Mouse (Mus musculus) 3134 (cell line): ENCODE results near the gene Snx29.

Experiments used
- DNase-seq: peaks from one replicate; pipeline ENCODE4 v3.0.0-alpha.2; 2011; ENCODE audit warnings: low spot score; ENCODE audit not compliant: insufficient read length; ENCODE audit errors: extremely low read depth

Snx29 gene

DNA sequence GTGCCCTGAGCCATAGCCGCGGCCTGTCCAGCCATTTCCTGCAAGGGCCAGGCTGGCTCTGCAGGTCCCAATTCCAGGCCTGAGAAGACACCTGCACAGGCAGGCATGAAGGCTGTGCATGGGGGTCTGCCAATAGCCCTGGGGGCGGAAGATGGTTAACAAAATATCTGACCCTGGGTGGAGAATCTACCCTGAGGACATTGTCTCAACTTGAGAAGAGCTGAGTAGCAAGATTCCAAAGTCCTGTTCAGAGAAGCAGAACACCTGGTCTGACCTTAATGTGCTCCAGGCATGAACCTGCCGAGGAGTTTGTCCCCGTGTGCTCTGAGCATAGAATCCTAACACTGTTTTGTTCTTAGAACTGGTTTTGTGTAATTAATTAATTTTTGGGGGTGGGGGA is 83.5 kb downstream of the Snx29 start:
- DNase-seq, result no peak

- DNase-seq, result no peak
Observed at GRCm38 (mm10) chr16:11406622-11407021, 83.9 kb downstream of the Snx29 start.

DNA sequence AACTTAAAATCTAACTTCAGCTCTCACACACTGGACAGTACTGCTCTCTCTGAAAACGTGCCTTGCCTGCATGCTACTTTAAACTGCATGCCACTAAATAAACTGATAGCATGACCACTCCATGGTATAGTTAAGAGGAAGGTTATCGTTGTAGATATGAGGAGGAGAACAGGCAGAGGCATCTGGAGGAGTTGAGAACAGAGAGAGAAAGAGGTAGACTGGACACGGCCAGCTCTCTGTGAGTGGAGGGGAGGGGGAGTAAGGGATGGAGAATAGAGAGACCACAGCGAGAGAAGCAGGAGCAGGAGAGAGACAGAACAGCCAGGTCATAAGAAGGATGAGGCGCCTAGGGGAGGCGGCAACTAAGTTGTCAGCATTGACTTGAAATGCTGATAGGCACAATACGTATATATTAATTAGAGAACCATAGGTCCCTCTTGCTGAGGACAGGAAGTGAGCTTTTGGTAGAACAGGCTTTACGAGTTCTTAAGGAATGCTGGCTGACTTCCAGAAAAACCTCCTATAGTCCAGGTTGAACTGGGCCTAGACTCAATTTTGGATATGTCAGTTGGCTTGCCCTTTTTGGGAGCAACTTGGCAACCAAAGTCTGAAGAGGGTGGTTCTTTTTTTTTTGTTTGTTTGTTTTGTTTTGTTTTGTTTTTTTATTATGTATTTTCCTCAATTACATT is 85.4 kb downstream of the Snx29 start:
- DNase-seq, result no peak

DNA sequence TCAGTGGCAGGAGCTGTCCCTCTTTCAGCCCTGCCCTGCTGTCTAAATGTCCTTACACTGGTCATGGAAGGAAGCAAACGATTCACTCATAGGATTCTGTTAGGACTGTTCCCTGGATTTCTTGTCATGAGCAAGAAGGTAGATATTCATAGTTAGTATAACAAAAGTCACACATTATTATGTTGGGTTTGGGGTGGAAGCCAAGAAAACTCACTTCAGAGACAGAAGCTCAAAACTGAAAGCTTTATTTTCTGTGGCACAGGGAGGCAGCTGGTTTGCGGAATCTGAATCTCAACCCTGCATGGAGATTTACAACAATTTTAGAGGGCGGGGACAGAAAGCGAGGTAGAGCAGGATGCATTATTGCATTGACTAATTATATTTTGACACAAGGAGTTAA is 86.0 kb downstream of the Snx29 start:
- DNase-seq, result no peak

- DNase-seq, result no peak
Observed at GRCm38 (mm10) chr16:11414631-11415030, 91.9 kb downstream of the Snx29 start.

- peak; percentile 41 for DNase-seq
Observed at GRCm38 (mm10) chr16:11418183-11418588, 95.5 kb downstream of the Snx29 start.

GRCm38 (mm10) chr16:11420311-11421080 is 97.8 kb downstream of the Snx29 start:
- peak; percentile 59 for DNase-seq

DNA sequence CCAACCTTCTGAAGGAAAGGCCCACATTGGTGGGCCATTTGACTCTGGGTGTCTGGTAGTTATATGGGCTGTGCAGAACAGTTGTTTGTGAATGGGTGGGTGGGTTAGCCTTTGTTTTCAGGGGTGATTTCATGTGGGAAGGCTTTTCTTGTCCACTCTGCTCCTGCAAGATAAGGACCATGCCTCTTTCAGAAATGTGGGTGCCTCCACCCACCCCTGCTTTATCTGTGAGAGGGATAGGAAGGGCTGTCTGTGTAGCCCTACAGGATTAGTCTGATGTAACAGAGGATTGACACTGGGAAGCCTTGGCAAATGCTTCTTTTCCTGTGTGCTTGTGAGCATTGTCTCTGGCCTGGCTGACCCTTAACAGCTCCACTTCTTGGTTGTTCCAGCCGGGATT is 99.5 kb downstream of the Snx29 start:
- no peak for DNase-seq

DNA sequence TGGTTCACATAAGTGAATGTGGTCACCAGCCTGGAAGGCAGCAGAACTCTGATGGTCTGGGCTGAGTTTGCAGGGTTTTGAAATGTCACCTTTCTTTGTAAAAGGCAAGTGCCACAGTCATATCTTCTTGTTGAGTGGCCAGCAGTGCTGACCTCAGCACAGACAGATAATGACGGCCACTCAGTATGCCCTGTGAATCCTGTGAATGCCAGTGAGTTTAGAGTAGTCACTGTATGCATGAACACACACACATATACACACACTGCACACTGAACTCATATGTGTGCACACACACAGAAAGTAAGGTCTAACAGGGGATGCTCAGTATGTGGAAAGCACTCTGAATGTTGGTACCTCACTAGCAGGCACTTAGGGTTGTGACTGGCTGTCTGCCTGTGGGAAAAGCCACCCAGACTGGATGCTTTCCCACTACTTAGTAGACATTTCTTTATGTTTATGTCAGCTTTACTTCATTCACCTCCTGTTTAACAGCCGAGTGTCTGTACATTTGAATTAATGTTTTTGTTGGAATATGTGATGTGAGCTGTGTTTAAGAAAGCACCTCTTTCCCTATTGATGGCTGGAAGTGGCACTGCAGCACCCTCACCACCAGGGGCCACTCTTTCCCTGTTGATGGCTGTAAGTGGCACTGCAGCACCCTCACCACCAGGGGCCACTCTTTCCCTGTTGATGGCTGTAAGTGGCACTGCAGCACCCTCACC is 100.3 kb downstream of the Snx29 start:
- no peak for DNase-seq

GRCm38 (mm10) chr16:11423611-11424297 is 101.0 kb downstream of the Snx29 start:
- DNase-seq, result peak; percentile 65

DNA sequence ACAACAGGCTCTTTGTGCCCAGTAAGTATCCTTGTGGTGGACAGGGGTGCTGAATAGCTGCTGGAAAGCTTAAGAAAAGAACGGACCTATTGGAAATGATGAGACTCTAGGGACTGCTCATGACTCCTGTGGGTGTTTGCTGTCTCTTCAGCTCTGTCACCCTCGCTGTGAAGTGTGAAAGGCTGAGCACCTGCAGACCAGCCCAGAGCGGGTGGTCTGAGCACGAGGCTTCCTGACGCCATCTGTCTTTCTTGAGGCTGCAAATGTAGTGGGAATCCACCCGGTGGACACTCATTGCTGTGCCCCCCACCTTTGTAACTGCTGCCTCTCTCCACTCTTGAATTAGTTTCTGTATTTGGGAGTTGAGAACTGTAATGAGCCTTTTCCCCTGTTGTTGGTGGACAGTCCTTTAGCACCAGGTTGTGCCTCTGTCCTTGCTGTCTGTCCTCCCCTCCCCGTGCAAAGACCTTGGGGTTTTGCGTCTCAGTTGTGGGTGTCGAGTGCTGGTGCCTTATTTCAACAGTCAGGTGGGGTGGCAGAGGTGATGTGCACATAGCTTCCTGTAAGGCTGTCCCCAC is 101.9 kb downstream of the Snx29 start:
- DNase-seq, result no peak

- DNase-seq, result no peak
Observed at GRCm38 (mm10) chr16:11425279-11425678, 102.6 kb downstream of the Snx29 start.

DNA sequence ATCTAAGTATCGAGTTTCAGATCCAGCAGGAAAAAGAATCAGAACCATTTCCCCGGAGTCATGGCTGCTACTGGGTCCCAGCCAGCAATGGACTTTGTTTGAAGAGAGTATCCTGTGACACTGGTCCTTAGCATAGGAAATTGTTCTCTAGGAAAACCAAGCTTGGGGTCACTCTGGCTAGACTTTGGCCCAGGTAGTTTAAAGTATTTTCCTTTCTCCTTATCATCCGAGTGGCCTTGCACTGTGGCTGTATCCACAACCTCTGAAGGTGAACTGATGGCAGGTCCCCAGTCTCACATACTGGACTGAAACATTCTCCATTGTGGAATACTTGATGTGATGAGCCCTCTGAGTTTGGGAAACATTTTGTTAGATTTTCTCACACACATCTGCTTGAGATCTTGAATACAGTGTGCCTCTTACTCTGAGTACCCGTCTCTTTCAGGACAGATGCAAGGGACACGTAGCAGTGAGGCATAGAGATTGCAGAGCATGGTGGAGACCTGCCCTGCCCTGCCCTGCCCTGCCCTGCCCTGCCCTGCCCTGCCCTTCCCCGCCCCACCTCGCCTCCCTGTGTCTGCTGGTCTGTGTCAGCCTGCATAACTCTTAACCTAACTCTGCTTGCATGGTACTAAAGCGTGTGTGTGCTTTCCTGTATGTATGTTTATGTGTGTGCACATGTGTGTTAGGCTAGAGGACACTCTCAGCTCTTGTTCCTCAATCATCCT is 104.3 kb downstream of the Snx29 start:
- no peak for DNase-seq

GRCm38 (mm10) chr16:11429784-11430183 is 107.1 kb downstream of the Snx29 start:
- DNase-seq, result peak; percentile 62

DNA sequence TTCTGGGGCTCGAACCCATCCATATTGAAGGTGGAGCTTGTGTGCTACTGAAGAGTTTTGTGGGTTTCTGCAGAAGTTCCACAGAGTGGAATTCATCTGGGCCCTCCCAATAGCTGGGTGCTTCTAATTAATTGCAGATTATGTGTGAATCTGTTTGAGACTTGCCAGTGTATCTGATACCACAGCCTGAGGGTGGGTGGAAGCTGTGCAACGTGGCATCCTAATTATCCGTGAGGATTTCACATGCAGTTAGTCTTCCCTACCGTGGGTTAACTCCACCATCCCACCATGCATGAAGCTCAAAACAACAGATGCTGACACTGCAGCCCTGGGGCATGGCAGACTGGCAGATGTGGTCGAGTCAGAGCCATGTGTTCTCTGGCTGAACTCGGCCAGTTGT is 107.8 kb downstream of the Snx29 start:
- no peak for DNase-seq

DNA sequence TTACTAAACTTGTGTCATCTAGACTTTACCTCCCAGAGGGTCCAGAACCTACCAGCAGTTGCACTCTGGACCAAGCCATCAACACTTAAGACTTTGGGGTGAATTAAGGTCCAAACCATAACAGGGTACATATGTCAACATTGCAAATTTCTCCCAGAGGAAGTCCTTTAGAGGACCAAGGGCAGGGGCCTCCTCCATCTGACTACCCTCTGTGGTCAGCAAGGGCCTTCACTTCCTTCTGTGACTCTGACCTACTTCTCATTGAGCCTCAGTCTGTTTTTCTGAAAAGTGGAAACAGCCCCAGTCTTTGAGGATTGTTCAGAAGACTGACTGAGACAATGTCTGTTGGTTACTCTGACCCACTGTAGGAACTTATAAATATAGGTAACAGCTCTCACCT is 111.1 kb downstream of the Snx29 start:
- no peak for DNase-seq

DNA sequence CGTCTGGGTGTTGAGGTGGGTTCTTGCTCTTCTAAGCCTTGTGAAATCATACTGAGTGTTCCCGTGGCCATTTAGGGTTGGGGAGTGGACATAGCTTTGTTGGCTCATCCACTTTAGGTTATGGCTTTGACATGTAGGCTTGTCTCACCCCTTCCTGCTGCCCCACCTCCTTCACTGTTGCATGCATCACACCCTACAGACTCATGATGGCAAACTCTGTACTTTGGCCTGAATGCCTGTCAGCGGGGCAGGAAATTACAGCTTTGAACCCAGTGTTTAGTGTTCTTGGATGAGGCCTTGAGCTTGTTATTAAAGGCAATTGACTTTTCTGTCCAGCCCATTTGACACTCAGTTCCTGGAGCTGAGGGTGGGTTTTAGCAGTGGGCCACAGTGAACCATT is 114.9 kb downstream of the Snx29 start:
- no peak for DNase-seq

GRCm38 (mm10) chr16:11439417-11439816 is 116.7 kb downstream of the Snx29 start:
- no peak for DNase-seq

- no peak for DNase-seq
Observed at GRCm38 (mm10) chr16:11441616-11442015, 118.9 kb downstream of the Snx29 start.

- DNase-seq, result peak; percentile 59
Observed at GRCm38 (mm10) chr16:11442534-11442933, 119.8 kb downstream of the Snx29 start.
